Mouse (Mus musculus): ENCODE data around the gene Phf21a. TPM values are rescaled to one million over a fixed set of nuclear protein-coding genes. Genes with fewer than 3 reads are reported as not detected.

The Phf21a gene
- polyA plus RNA-seq, 2 experiments: 1.8 to 4.7 TPM

GRCm38 (mm10) chr2:92125330-92125729, 32.4 kb downstream of the Phf21a start:
- H3K36me3 ChIP-seq (replicated peaks; ENCODE audit: control insufficient read depth, insufficient read depth, low read depth): no peaks in the 10 kb centered on the region
- no peaks in the 10 kb centered on the region for H3K27me3 ChIP-seq (ENCODE audit: control insufficient read depth, insufficient read depth, low read length)
- ATAC-seq (ENCODE audit: insufficient read depth) (no peak), DNase-seq (ENCODE audit: low read depth in 3 of 3, low spot score in 3 of 3) (no peak)
- no peak overlapping the region for H3K4me2 ChIP-seq (ENCODE audit: low read depth)
- no peaks in the 10 kb centered on the region for H3K9me3 ChIP-seq (ENCODE audit: control insufficient read depth, low read length)
- no peak overlapping the region for H3K9ac ChIP-seq (replicated peaks)
- peaks cover 0 to 3% of the 10 kb centered on the region in 2 experiments; a peak in 1 of 4 replicates for H3K4me1 ChIP-seq (replicated peaks; ENCODE audit: control insufficient read depth in 2 of 2, insufficient read depth in 2 of 2, low read length in 1 of 2)
- H3K4me3 ChIP-seq (ENCODE audit: insufficient read depth in 1 of 2, low read depth in 2 of 2, low read length in 2 of 2): no peak overlapping the region
- 57% methylated on average over 8 of the region's 8 CpGs for WGBS (ENCODE audit: insufficient replicate concordance)
- TF ChIP-seq CTCF (IDR thresholded peaks at IDR 0.05; ENCODE audit: low read depth): no peak
- no peak for TF ChIP-seq EP300 (IDR thresholded peaks at IDR 0.05; ENCODE audit: low read depth)
- H3K27ac ChIP-seq: no peak overlapping the region

GRCm38 (mm10) chr2:92130071-92130470, 37.2 kb downstream of the Phf21a start:
- ATAC-seq (ENCODE audit: insufficient read depth) (no peak), DNase-seq (ENCODE audit: low read depth in 3 of 3, low spot score in 3 of 3) (no peak)
- Histone ChIP-seq H3K9me3 (ENCODE audit: control insufficient read depth, low read length) (no peaks in the 10 kb centered on the region), H3K4me2 (ENCODE audit: low read depth) (no peak overlapping the region), H3K27ac (no peak overlapping the region), H3K36me3 (replicated peaks; ENCODE audit: control insufficient read depth, insufficient read depth, low read depth) (no peaks in the 10 kb centered on the region), H3K27me3 (ENCODE audit: control insufficient read depth, insufficient read depth, low read length) (no peaks in the 10 kb centered on the region), H3K4me1 (replicated peaks; ENCODE audit: control insufficient read depth in 2 of 2, insufficient read depth in 2 of 2, low read length in 1 of 2) (no peaks in the 10 kb centered on the region), H3K4me3 (ENCODE audit: insufficient read depth in 1 of 2, low read depth in 2 of 2, low read length in 2 of 2) (no peak overlapping the region), H3K9ac (replicated peaks) (no peak overlapping the region)
- WGBS (ENCODE audit: insufficient replicate concordance): 74% methylated on average over 7 of the region's 7 CpGs
- TF ChIP-seq EP300 (IDR thresholded peaks at IDR 0.05; ENCODE audit: low read depth): no peak
- TF ChIP-seq CTCF (IDR thresholded peaks at IDR 0.05; ENCODE audit: low read depth): no peak

- no peak for DNase-seq (ENCODE audit: low read depth in 3 of 3, low spot score in 3 of 3)
- Histone ChIP-seq H3K27ac (no peak overlapping the region), H3K9ac (replicated peaks) (no peak overlapping the region), H3K4me1 (replicated peaks; ENCODE audit: control insufficient read depth in 2 of 2, insufficient read depth in 2 of 2, low read length in 1 of 2) (no peaks in the 10 kb centered on the region; a peak in 1 of 4 replicates), H3K4me3 (ENCODE audit: insufficient read depth in 1 of 2, low read depth in 2 of 2, low read length in 2 of 2) (no peak overlapping the region), H3K36me3 (replicated peaks; ENCODE audit: control insufficient read depth, insufficient read depth, low read depth) (no peaks in the 10 kb centered on the region), H3K27me3 (ENCODE audit: control insufficient read depth, insufficient read depth, low read length) (no peaks in the 10 kb centered on the region), H3K4me2 (ENCODE audit: low read depth) (no peak overlapping the region), H3K9me3 (ENCODE audit: control insufficient read depth, low read length) (no peaks in the 10 kb centered on the region)
- TF ChIP-seq CTCF (IDR thresholded peaks at IDR 0.05; ENCODE audit: low read depth): no peak
- ATAC-seq (ENCODE audit: insufficient read depth): no peak
Measured at GRCm38 (mm10) chr2:92138736-92139135, 45.8 kb downstream of the Phf21a start.

- no peaks in the 10 kb centered on the region for H3K9me3 ChIP-seq (ENCODE audit: control insufficient read depth, low read length)
- H3K4me3 ChIP-seq (ENCODE audit: insufficient read depth in 1 of 2, low read depth in 2 of 2, low read length in 2 of 2): no peak overlapping the region
- H3K4me1 ChIP-seq (replicated peaks; ENCODE audit: control insufficient read depth in 2 of 2, insufficient read depth in 2 of 2, low read length in 1 of 2): no peaks in the 10 kb centered on the region; a peak in 1 of 4 replicates
- no peaks in the 10 kb centered on the region for H3K36me3 ChIP-seq (replicated peaks; ENCODE audit: control insufficient read depth, insufficient read depth, low read depth)
- H3K27ac ChIP-seq: no peak overlapping the region
- ATAC-seq (ENCODE audit: insufficient read depth): no peak
- H3K4me2 ChIP-seq (ENCODE audit: low read depth): no peak overlapping the region
- TF ChIP-seq EP300 (IDR thresholded peaks at IDR 0.05; ENCODE audit: low read depth): no peak
- no peak for TF ChIP-seq CTCF (IDR thresholded peaks at IDR 0.05; ENCODE audit: low read depth)
- no peak overlapping the region for H3K9ac ChIP-seq (replicated peaks)
- no peaks in the 10 kb centered on the region for H3K27me3 ChIP-seq (ENCODE audit: control insufficient read depth, insufficient read depth, low read length)
- DNase-seq (ENCODE audit: low read depth in 3 of 3, low spot score in 3 of 3): no peak
Measured at GRCm38 (mm10) chr2:92139365-92139764, 46.4 kb downstream of the Phf21a start.

GRCm38 (mm10) chr2:92140383-92140782, 47.5 kb downstream of the Phf21a start:
- no peak overlapping the region for H3K4me2 ChIP-seq (ENCODE audit: low read depth)
- no peaks in the 10 kb centered on the region for H3K9me3 ChIP-seq (ENCODE audit: control insufficient read depth, low read length)
- H3K27me3 ChIP-seq (ENCODE audit: control insufficient read depth, insufficient read depth, low read length): no peaks in the 10 kb centered on the region
- no peak for DNase-seq (ENCODE audit: low read depth in 3 of 3, low spot score in 3 of 3)
- H3K9ac ChIP-seq (replicated peaks): no peak overlapping the region
- TF ChIP-seq CTCF (IDR thresholded peaks at IDR 0.05; ENCODE audit: low read depth): no peak
- no peak for TF ChIP-seq EP300 (IDR thresholded peaks at IDR 0.05; ENCODE audit: low read depth)
- H3K4me1 ChIP-seq (replicated peaks; ENCODE audit: control insufficient read depth in 2 of 2, insufficient read depth in 2 of 2, low read length in 1 of 2): no peaks in the 10 kb centered on the region; a peak in 1 of 4 replicates
- WGBS (ENCODE audit: insufficient replicate concordance): 31% methylated on average over 7 of the region's 7 CpGs
- no peak overlapping the region for H3K4me3 ChIP-seq (ENCODE audit: insufficient read depth in 1 of 2, low read depth in 2 of 2, low read length in 2 of 2)
- no peak for ATAC-seq (ENCODE audit: insufficient read depth)
- H3K27ac ChIP-seq: no peak overlapping the region
- no peaks in the 10 kb centered on the region for H3K36me3 ChIP-seq (replicated peaks; ENCODE audit: control insufficient read depth, insufficient read depth, low read depth)
